Mouse (Mus musculus) heart, embryonic 15.5 days (tissue): ENCODE measurements around the gene Il6ra. TPM values are rescaled to one million over a fixed set of nuclear protein-coding genes. Genes with fewer than 3 reads are reported as not detected.
"Not testable (repeated sequence)": the region's sequence is repeated elsewhere in the genome, so short reads cannot be mapped to it uniquely, and the experiment has no call there.

Source experiments
- ATAC-seq: fragments of 200-750 bp; cut with Nextera tagmentation; replicated peaks from 2 replicates; pipeline ENCODE4 v1.8.0; 2017; ENCODE audit warnings: low read depth, moderate TSS enrichment; ENCODE audit not compliant: insufficient number of reproducible peaks, insufficient read depth, low FRiP score
- H3K27ac ChIP-seq: fragments of 300-500 bp; sonication (generic); 2 replicates; pipeline ENCODE4 v1.5.1; 2015; ENCODE audit warnings: mild to moderate bottlenecking, inconsistent platforms
- H3K27me3 ChIP-seq: fragments of 300-500 bp; sonication (generic); 2 replicates; pipeline ENCODE4 v1.6.1; 2015; ENCODE audit warnings: inconsistent platforms
- H3K36me3 ChIP-seq: fragments of 300-500 bp; sonication (generic); 2 replicates; pipeline ENCODE4 v1.6.1; 2015; ENCODE audit warnings: mild to moderate bottlenecking, inconsistent platforms
- H3K4me1 ChIP-seq: fragments of 300-500 bp; sonication (generic); replicated peaks from 2 replicates; pipeline ENCODE4 v1.6.1; 2015; ENCODE audit warnings: inconsistent platforms
- H3K4me2 ChIP-seq: fragments of 300-500 bp; sonication (generic); 2 replicates; pipeline ENCODE4 v1.6.1; 2015; ENCODE audit warnings: inconsistent platforms, mild to moderate bottlenecking, moderate library complexity
- H3K4me3 ChIP-seq: fragments of 300-500 bp; sonication (generic); 2 replicates; pipeline ENCODE4 v1.5.1; 2015; ENCODE audit warnings: mild to moderate bottlenecking, inconsistent platforms
- H3K9ac ChIP-seq: fragments of 300-500 bp; sonication (generic); 2 replicates; pipeline ENCODE4 v1.6.1; 2015; ENCODE audit warnings: mild to moderate bottlenecking, inconsistent platforms
- H3K9me3 ChIP-seq: fragments of 300-500 bp; sonication (generic); replicated peaks from 2 replicates; pipeline ENCODE4 v1.6.1; 2016; ENCODE audit warnings: inconsistent platforms
- WGBS: fragments of 180-500 bp; shearing (Covaris S2); methylation state at CpG from one replicate; pipeline ENCODE4 v1.1.7; 2015; ENCODE audit warnings: mixed read lengths; 5-methylcytosine and 5-hydroxymethylcytosine counted together
- polyA plus RNA-seq: library from polyadenylated mRNA; unstranded; fragments of >200 nt; fragmentation: Nextera tagmentation; extraction: Ambion mirVana; gene quantifications from 2 replicates; pipeline ENCODE4 v1.2.1, GENCODE M21; 2015

The Il6ra gene
- polyA plus RNA-seq, 1 experiment from 2014 or later: 1.1 TPM

DNA sequence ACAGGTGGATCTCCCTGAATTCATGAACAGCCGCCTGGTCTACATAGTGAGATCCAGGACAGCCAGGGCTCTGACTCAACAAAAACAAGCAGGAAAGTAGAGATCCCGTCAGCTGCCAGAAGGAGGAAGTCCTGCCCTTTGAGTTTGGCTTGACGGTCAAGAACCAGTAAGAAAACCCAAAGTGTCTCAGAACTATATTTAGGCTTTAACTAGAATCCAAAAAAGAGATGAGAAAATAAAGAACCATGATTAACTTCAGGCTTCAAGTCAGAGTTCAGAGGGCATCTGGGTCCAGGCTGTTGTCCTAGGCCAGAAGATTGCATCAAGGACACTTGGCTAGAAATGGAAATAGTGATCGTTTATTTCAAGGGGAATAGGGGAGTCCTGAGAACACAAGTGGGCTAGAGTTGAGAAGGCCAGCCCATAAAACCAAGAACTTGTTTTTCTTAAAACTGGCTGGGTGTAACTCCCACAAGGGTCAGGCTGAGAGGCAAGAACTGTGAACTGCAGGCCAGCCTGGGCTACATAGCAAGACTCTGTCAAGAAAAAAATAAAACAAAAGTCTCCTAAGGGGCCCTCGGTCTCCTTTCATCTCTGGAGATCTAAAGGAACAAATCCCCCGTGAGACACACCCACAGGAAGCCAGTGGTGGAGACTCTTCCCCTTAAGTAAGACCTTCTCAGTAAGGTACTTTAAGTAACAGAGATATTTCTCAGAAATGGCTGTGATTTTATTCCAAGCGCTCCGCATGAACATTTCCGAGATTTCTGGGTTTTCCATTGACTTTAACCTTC is 49.1 kb downstream of the Il6ra start:
- Histone ChIP-seq H3K9me3 (no peaks in the 10 kb centered on the region), H3K36me3 (no peaks in the 10 kb centered on the region), H3K27me3 (no peaks in the 10 kb centered on the region), H3K4me2 (no peak overlapping the region), H3K4me3 (no peak overlapping the region), H3K27ac (no peak overlapping the region), H3K9ac (no peak overlapping the region), H3K4me1 (peaks cover 20% of the 10 kb centered on the region)
- 72% methylated on average over 9 of the region's 9 CpGs for WGBS
- ATAC-seq: no peak

DNA sequence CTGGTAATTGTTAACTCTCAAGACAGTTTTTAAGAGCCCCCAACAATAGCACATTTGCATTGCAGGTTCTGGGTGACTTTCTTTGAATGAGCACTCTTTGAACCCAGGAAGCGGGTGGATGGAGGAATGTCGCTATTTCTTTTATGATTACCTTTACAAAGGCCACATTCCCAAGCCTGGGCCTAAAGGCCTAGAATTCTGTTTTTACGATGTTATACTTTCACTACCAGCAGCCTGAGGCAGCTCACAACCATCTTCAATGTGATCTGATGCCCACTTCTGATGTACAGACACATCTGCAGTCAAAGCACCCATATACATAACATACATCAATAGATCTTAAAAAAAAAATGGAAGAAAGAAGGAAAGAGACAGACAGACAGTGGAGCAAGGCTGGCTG is 49.7 kb downstream of the Il6ra start:
- H3K4me1 ChIP-seq: peaks cover 14% of the 10 kb centered on the region
- not testable (repeated sequence) for H3K9me3 ChIP-seq, H3K4me2 ChIP-seq, H3K9ac ChIP-seq, ATAC-seq, H3K4me3 ChIP-seq, H3K27ac ChIP-seq, H3K36me3 ChIP-seq, H3K27me3 ChIP-seq
- WGBS: 85% methylated on average over 3 of the region's 3 CpGs

DNA sequence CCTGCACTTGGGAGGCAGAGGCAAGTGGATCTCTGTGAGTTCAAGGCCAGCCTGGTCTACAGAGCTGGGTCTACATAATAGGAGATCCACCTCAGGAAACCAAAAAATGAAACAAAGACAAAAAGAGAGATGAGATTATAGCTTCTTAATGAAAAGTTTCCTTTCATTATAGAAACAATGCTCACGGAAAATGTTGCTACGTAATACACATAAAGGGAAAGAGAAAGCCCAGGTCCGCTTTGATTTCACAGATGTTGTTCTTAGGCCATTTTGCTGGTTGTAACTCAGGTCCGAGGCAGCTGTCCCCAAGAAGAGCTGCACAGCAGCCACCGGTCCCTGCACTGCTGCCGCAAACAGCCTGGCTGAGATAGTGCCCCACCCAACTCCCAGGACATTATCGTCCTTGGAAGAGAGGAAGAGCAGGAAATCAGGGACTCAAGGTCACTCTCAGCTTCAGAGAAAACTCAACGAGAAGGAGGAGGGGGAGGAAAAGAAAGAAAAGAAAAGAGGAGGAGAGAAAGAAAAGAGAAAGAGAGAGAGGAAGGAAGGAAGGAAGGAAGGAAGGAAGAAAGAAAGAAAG is 50.7 kb downstream of the Il6ra start:
- 64% methylated on average over 8 of the region's 8 CpGs for WGBS
- no peak for ATAC-seq

DNA sequence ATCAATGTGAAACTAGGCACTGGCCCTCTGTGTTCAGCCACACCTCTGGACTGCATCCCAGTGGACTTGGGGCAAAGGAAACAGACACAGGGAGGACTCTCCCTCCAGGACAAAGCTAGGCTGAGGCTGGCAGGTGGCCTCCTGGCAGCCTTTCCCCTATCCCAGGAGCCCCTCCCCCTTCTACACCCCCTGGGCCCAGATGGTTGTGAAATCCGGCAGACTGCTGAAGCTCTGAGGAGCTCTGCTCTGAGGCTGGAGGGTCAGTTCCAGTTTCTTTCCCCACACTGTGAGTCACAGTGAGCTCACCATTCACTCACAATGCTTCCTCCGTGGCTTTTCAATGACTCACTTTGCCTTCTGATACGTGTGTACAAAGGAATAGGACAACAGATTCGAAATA is 51.9 kb downstream of the Il6ra start:
- Histone ChIP-seq H3K27ac (0 out of 2 replicates have a peak overlapping the region, but pooled peaks have one; percentile 25), H3K27me3 (no peaks in the 10 kb centered on the region), H3K4me2 (no peak overlapping the region), H3K4me1 (peaks cover 12% of the 10 kb centered on the region), H3K4me3 (no peak overlapping the region), H3K36me3 (no peaks in the 10 kb centered on the region), H3K9ac (no peak overlapping the region), H3K9me3 (no peaks in the 10 kb centered on the region)
- peak; percentile 38; the same call in 1 of the 2 replicates for ATAC-seq
- WGBS: 23% methylated on average over 4 of the region's 4 CpGs

More for the DNA sequence above, 50.7 kb downstream of the Il6ra start:
- peaks cover 12% of the 10 kb centered on the region for H3K4me1 ChIP-seq
- no peak overlapping the region for H3K4me2 ChIP-seq
- no peak overlapping the region for H3K9ac ChIP-seq
- H3K4me3 ChIP-seq: no peak overlapping the region
- no peak overlapping the region for H3K27ac ChIP-seq
- H3K36me3 ChIP-seq: no peaks in the 10 kb centered on the region
- H3K9me3 ChIP-seq: no peaks in the 10 kb centered on the region
- no peaks in the 10 kb centered on the region for H3K27me3 ChIP-seq

DNA sequence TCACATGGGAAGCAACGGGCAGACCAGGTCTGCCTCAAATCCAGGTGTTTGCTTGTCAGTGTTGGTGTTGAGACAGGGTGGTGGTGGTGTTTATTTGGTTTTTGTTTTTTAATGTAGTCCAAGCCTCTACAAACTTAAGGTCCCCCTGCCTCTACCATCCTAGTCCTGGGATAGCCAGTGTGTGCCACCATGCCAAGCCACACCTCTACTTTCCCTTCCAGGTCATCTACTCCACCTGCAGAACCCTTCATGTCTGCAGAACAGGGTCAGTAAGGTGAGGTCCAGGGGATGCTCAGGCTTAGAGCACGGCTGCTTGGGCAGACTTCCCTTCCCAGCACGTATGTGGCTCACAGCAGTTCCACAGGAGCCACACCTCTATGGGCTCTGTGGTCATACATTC is 52.7 kb downstream of the Il6ra start:
- H3K9me3 ChIP-seq: no peaks in the 10 kb centered on the region
- H3K27ac ChIP-seq: peak overlapping the region; percentile 25; the same call in 1 of the 2 replicates
- H3K4me3 ChIP-seq: no peak overlapping the region
- no peak overlapping the region for H3K9ac ChIP-seq
- ATAC-seq: no peak
- no peaks in the 10 kb centered on the region for H3K27me3 ChIP-seq
- H3K4me2 ChIP-seq: no peak overlapping the region
- H3K4me1 ChIP-seq: peaks cover 12% of the 10 kb centered on the region
- H3K36me3 ChIP-seq: no peaks in the 10 kb centered on the region
- 72% methylated on average over 3 of the region's 3 CpGs for WGBS

DNA sequence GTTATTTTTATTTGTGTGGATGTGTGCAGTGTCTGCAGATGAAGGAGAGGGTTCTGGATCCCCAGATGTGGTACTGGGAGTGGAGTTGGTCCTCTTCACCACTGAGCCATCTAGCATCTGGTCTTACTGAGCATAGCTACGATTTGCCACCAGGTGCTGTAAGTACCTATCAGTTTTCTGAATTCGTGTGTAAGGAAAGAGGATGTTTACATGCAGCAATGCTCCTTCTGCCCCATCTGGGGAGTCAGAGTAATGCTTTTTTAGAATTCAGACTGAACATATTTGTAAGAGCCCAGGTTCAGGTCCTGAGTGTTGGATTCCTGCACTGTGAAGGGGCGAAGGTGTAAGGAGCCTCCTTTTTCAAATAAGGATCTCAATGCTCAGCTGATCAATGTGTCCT is 53.1 kb downstream of the Il6ra start:
- Histone ChIP-seq H3K4me3 (no peak overlapping the region), H3K9ac (no peak overlapping the region), H3K36me3 (no peaks in the 10 kb centered on the region), H3K27me3 (no peaks in the 10 kb centered on the region), H3K9me3 (no peaks in the 10 kb centered on the region), H3K27ac (no peak overlapping the region), H3K4me2 (no peak overlapping the region), H3K4me1 (peaks cover 8% of the 10 kb centered on the region; the same call in 1 of the 2 replicates)
- ATAC-seq: no peak
- whole genome bisulfite sequencing: 60% methylated on average over 3 of the region's 3 CpGs

DNA sequence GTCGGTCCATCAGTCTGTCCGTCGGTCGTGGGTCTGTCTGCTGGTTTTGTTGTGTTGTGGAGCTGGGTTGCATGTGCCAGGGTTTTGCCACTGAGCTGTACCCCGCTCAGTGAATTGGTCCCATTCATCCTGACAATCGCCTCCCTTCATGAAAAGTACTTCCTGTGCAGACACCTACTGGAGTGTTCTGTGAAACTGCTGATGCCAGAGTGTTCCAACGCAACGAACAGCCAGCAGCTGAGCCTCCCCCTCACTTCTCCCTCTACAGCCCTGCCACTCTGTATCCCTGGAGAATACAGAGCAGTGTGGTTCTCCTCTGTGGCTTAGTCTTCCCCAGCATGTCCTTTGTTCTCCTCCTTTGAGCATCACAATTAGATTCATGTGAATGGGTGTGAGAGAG is 54.1 kb downstream of the Il6ra start:
- H3K27me3 ChIP-seq: no peaks in the 10 kb centered on the region
- H3K4me3 ChIP-seq: no peak overlapping the region
- no peak for ATAC-seq
- H3K4me1 ChIP-seq: peaks cover 12% of the 10 kb centered on the region; the same call in 1 of the 2 replicates
- H3K4me2 ChIP-seq: no peak overlapping the region
- H3K9ac ChIP-seq: no peak overlapping the region
- H3K36me3 ChIP-seq: no peaks in the 10 kb centered on the region
- H3K27ac ChIP-seq: no peak overlapping the region
- WGBS: 66% methylated on average over 8 of the region's 8 CpGs
- H3K9me3 ChIP-seq: no peaks in the 10 kb centered on the region

DNA sequence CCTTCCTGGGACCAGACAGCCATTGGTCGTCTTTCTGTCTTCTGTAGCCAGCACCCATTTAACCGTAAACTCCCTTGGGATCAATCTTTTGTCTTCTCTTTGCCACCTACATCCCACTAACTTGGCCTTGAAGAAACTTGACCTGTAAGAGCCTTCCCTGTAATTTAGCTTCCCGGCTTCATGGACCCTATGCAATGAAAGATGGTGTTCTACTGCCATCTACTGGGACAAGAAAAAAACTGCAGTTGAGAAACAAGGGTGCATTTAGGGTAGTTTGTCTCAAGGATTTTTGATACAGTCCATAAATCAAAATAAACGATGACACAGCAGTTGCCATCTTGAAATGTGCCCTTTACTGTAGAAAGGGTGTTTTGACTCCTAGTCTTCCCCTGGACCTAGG is 54.9 kb downstream of the Il6ra start:
- Histone ChIP-seq H3K4me2 (no peak overlapping the region), H3K4me3 (no peak overlapping the region), H3K27ac (no peak overlapping the region), H3K4me1 (peaks cover 12% of the 10 kb centered on the region; the same call in 1 of the 2 replicates), H3K9me3 (no peaks in the 10 kb centered on the region), H3K27me3 (no peaks in the 10 kb centered on the region), H3K36me3 (no peaks in the 10 kb centered on the region), H3K9ac (no peak overlapping the region)
- whole genome bisulfite sequencing: 7% methylated on average over 4 of the region's 4 CpGs
- no peak for ATAC-seq

DNA sequence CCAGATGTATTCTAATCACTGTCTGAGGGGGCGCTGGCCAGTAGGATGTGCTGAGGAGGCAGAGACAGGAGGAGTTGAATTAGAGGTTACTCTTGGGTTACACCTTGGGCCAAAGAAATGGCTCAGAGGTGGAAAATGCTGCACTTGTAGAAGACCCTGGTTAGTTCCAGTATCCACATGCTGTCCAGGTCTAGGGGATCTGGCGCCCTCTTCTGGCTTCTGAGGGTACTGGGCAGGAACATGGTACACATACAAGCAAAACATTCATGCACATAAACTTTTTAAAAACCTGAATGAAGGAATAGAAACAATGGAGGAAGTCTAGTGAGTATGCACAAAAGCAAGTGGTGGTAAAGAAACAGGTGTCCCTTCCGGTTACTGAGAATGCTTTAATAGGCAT is 55.6 kb downstream of the Il6ra start:
- Histone ChIP-seq H3K9ac (no peak overlapping the region), H3K27ac (no peak overlapping the region), H3K4me3 (no peak overlapping the region), H3K27me3 (no peaks in the 10 kb centered on the region), H3K9me3 (no peaks in the 10 kb centered on the region), H3K4me2 (no peak overlapping the region), H3K36me3 (no peaks in the 10 kb centered on the region), H3K4me1 (peaks cover 12% of the 10 kb centered on the region; the same call in 1 of the 2 replicates)
- no peak for ATAC-seq
- 81% methylated on average over 3 of the region's 3 CpGs for WGBS

DNA sequence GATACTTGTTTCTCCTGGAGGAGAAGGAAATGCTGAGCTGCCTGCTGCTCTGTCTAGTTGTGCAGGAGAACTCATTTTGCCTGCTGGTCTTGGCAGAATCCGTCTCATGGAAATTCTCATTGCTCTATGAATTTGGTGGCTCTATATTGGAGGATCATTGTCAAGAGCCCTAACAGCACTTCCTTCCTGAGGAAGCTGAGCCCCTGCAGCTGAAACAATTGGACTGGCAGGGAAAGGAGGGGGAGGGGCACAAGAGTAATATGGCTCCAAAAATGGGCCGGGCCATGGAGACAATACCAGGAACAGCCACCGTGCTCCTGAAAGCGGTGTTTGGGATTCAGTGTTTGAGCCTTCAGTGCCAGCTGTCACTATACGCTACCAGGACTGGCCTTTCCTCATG is 59.2 kb downstream of the Il6ra start:
- Histone ChIP-seq H3K9ac (no peak overlapping the region), H3K27ac (peak overlapping the region; percentile 77), H3K4me2 (no peak overlapping the region), H3K27me3 (no peaks in the 10 kb centered on the region), H3K4me1 (0 out of 2 replicates have a peak, but pooled peaks cover 5% of the 10 kb centered on the region), H3K9me3 (no peaks in the 10 kb centered on the region), H3K36me3 (no peaks in the 10 kb centered on the region), H3K4me3 (no peak overlapping the region)
- ATAC-seq: peak; percentile 68; the same call in 1 of the 2 replicates
- WGBS: 53% methylated on average over 5 of the region's 5 CpGs

DNA sequence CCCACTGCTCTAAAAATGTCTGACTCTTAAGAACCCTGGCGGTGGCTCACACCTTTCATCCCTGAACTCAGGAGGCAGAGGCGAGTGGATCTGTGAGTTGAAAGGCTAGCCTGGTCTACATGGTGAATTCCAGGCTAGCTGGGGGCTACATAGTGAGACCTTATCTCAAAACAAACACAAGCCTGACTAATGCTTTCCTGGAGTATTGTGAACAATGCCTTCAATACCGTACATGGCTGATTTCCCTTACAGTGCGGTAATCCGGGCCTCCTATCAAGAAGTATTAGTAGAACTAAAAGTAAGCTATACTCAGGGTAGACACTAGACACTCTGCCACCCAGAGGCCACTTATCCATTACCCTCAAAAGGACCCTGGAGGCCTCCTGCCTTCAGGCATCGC is 64.9 kb downstream of the Il6ra start:
- ATAC-seq: no peak; the same call in 1 of the 2 replicates
- no peaks in the 10 kb centered on the region for H3K36me3 ChIP-seq
- H3K4me3 ChIP-seq: no peak overlapping the region
- H3K4me2 ChIP-seq: no peak overlapping the region
- no peaks in the 10 kb centered on the region for H3K27me3 ChIP-seq
- H3K4me1 ChIP-seq: peaks cover 4% of the 10 kb centered on the region; the same call in 1 of the 2 replicates
- no peak overlapping the region for H3K9ac ChIP-seq
- peak overlapping the region; percentile 73 for H3K27ac ChIP-seq
- no peaks in the 10 kb centered on the region for H3K9me3 ChIP-seq
- WGBS: 73% methylated on average over 6 of the region's 6 CpGs
